Mouse (Mus musculus) heart, postnatal 0 days (tissue): ENCODE measurements around the gene Prkag1.

Experiments
- CTCF ChIP-seq: IDR thresholded peaks from 2 replicates; pipeline ENCODE4 v1.5.1; 2016; ENCODE audit warnings: antibody characterized with exemption, control low read depth, low read depth
- EP300 ChIP-seq: IDR thresholded peaks from 2 replicates; pipeline ENCODE4 v1.6.1; 2016; ENCODE audit warnings: antibody characterized with exemption, low read depth

DNA sequence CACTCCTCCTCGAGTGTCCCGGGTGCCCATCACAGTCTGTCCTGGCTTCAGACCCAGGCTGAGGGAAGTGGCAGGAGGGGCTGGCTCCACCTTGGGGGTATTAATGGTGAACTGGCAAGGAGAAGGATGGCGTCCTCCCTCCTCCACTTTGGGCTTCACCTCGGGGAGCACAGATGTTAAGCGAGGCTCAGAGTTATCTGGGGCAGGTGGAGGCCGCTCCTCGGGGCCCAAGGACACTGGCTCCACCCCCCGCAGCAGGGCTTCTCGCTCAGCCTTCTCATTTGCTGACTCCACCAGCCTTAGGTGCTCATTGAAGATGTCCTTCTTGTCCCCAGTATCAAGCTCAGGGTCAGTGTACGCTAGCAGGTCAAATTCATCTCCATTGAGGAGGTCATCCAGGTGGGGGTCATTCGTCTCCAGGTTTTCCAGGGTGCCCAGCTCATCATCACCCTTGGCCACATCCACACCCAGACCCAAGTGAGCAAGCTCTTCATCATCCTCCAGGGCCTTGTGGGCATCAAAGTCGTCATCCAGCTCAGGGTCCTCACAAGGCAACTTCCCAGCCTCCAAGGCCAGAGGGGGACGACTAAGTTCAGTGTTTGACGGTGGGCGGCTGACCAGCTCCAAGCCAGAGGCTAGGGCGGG is 18.8 kb upstream of the Prkag1 start:
- TF ChIP-seq CTCF = no peak
- no peak for TF ChIP-seq EP300
